Mouse (Mus musculus) olfactory bulb, adult 2 months (tissue): ENCODE measurements around the gene Dusp22. TPM values are rescaled to one million over a fixed set of nuclear protein-coding genes. Genes with fewer than 3 reads are reported as not detected.

Source experiments
- H3K27ac ChIP-seq: fragments of 200-500 bp; 2 replicates; pipeline ENCODE4 v1.5.1; 2012; ENCODE audit warnings: low read depth, low read length; ENCODE audit not compliant: insufficient read depth
- H3K4me1 ChIP-seq: fragments of 200-500 bp; 2 replicates; pipeline ENCODE4 v1.6.1; 2012; ENCODE audit warnings: low read length; ENCODE audit not compliant: control insufficient read depth, insufficient read depth
- H3K4me3 ChIP-seq: fragments of 200-500 bp; 2 replicates; pipeline ENCODE4 v1.5.1; 2012; ENCODE audit warnings: mild to moderate bottlenecking, low read depth, low read length, moderate library complexity; ENCODE audit not compliant: insufficient read depth
- CTCF ChIP-seq: fragments of 200-500 bp; IDR thresholded peaks from 2 replicates; pipeline ENCODE4 v1.5.1; 2012; ENCODE audit warnings: low read depth, mild to moderate bottlenecking, low read length, moderate library complexity; ENCODE audit not compliant: insufficient read depth
- POLR2A ChIP-seq: fragments of 200-500 bp; IDR thresholded peaks from 2 replicates; pipeline ENCODE4 v1.6.1; 2012; ENCODE audit warnings: mild to moderate bottlenecking, low read depth, low read length, moderate library complexity; ENCODE audit not compliant: insufficient read depth
- WGBS: fragments of 180-500 bp; shearing (Covaris S2); methylation state at CpG from one replicate; pipeline ENCODE4 v1.1.7; 2018; 5-methylcytosine and 5-hydroxymethylcytosine counted together
- polyA plus RNA-seq: library from polyadenylated mRNA; stranded (reverse); fragments of >200 nt; gene quantifications from 2 replicates; pipeline ENCODE4 v1.2.4, GENCODE M21; 2012; ENCODE audit warnings: low replicate concordance; ENCODE audit not compliant: missing spikeins, insufficient read depth, insufficient read length

Dusp22 gene
- polyA plus RNA-seq = not detected in 2 replicates

GRCm38 (mm10) chr13:30659613-30660505 lies at the start of gene Dusp22:
TSS of gene Dusp22 (plus strand) at chr13:30659999.
- peak within 1 kb of the TSS; percentile 89 for H3K4me3 ChIP-seq
- H3K4me1 ChIP-seq = peaks cover 9% of the 10 kb centered on the region
- peak within 1 kb of the TSS; percentile 89 for H3K27ac ChIP-seq
- TF ChIP-seq CTCF (no peak), POLR2A (peak; percentile 69; the same call in 1 of the 2 replicates)
- under 1% methylated on average over 74 of the region's 74 CpGs for WGBS

DNA sequence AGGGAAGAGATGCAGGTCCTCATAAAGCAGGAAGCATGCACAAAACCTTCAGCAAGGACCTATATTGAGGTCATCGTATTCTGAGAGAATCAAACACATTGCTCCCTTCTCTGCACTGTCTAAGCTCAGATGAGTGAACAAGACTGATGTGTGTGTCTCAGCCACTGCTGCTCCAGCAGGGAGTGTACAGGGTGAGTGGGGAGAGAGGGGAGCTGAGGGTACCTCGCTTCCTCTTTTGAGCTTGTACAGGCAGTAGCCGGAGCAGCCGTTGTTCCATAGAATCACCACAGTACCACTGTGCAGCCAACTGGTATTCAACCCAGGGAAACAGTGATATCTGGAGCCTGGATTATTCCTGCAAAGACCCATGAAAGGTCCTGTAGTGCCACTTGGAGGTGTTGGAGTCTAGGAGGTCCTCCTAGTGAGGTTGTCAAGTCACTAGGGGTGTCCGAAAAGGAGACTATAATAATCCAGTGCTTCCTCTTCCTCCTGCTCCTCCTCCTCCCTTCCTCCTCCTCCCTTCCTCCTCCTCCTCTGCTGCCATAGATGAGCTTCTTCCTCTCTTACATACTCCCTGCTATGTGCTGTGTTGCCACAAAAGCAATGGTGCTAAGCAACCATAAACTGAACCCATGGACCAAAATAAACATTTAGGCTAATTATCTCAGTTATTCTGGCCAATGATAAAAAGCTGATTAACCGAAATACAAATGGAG lies 47.6 kb upstream of the Dusp22 start:
- Histone ChIP-seq H3K4me3 (no peak overlapping the region), H3K27ac (no peak overlapping the region), H3K4me1 (no peaks in the 10 kb centered on the region)
- TF ChIP-seq CTCF = no peak
- TF ChIP-seq POLR2A = no peak
- 83% methylated on average over 6 of the region's 6 CpGs for WGBS

- Histone ChIP-seq H3K4me3 (no peak overlapping the region), H3K4me1 (no peaks in the 10 kb centered on the region), H3K27ac (no peak overlapping the region)
- 57% methylated on average over 3 of the region's 3 CpGs for WGBS
- TF ChIP-seq CTCF = no peak
- no peak for TF ChIP-seq POLR2A
Observed at GRCm38 (mm10) chr13:30619684-30620083, 40.1 kb upstream of the Dusp22 start.

DNA sequence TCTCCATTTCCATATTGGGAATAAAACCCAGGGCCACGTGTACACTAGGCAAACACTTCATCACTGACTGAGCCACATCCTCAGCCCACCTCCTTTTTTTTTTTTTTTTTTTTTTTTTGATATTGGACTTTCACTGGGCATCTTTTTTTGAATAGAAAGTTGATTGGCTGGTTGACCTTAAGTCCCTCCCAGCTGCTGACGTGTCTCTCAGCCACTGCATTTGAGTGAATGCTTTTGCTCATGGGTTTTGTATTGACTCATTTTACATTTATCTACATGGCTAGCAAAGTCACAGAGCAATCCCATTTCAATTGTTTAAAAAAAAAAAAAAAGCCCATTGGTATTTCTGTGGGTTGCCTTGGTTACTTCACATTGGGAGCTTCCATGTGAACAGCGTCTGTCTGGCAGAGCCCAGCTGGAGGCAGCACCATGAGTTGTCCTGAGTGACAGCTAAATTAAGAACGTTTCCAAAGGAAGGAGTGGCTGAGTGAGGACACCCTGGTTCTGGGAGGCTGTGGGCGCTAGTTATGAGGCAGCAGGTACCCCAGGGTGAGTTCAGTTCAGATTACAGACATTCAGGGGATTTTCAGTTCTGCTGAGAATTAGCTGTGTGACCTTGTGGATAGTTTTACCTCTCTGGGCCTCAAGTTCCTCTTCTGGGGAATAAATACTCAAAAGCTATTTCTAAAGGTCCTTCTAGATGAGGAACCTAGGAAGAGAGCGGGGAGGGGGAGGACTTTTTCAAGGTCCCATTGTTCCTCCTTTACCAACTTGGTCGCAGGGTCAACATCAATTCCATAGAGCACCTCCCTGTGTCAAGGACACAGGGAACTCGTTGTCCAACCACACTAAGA lies 31.4 kb upstream of the Dusp22 start:
- 48% methylated on average over 8 of the region's 8 CpGs for WGBS
- TF ChIP-seq POLR2A = no peak
- TF ChIP-seq CTCF = no peak

DNA sequence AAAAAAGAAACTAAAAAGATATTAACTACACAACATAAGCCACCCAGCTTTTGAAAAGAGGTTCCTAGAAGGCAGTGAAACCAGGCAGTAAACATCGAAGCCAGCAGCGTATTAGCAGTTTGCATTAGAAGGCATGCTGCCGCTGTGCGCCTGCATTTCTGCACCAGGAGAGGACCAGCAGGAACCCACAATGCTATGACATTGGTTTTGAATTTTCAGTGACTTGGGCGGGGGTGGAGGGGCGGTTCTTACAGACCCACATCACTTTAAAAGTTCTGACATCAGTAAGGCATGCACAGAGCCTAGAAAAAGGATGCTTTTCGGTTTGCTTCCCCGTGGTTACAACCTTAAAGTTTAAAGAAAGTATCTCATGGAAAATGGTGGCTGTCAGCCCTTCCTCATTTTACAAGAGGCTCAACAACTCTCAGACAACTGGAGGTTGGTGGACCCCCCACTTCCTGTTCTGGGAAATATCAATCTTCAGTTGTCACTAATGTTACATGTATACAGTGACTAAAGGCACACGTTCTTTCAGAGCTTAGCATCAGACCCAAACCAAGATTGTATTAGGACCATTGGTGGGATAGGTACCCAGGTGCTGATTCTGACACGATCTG lies 29.9 kb upstream of the Dusp22 start:
- H3K4me3 ChIP-seq = no peak overlapping the region
- TF ChIP-seq CTCF = no peak
- TF ChIP-seq POLR2A = no peak
- H3K4me1 ChIP-seq = 0 out of 2 replicates have a peak, but pooled peaks cover 2% of the 10 kb centered on the region
- H3K27ac ChIP-seq = no peak overlapping the region
- 89% methylated on average over 10 of the region's 10 CpGs for WGBS

More for the DNA sequence above, 31.4 kb upstream of the Dusp22 start:
- Histone ChIP-seq H3K4me3 (no peak overlapping the region), H3K27ac (no peak overlapping the region), H3K4me1 (0 out of 2 replicates have a peak, but pooled peaks cover 2% of the 10 kb centered on the region)

DNA sequence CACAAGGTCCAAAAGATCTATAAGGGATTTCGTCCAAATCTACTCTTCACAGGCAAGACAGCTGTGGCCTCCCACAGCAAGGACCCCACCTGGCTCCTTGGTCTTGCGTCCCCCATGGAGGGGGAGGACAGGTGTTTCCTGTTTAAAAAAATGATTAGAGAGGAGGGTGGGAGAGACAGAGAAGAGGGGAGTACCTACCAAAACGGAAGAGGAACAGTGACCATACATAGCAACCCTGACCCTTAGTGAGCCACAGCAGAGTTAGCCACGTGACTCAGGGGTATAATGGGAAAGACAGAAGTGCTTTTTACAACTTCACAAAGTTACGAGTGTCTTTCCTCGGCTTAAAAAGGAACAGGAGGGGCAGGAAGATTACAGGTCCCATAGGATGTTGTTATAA lies 26.8 kb upstream of the Dusp22 start:
- TF ChIP-seq POLR2A (no peak), CTCF (no peak)
- H3K4me3 ChIP-seq = no peak overlapping the region
- no peaks in the 10 kb centered on the region for H3K4me1 ChIP-seq
- 82% methylated on average over 6 of the region's 6 CpGs for WGBS
- H3K27ac ChIP-seq = no peak overlapping the region

- no peak for TF ChIP-seq POLR2A
- TF ChIP-seq CTCF = no peak
- Histone ChIP-seq H3K27ac (no peak overlapping the region), H3K4me3 (no peak overlapping the region), H3K4me1 (no peaks in the 10 kb centered on the region)
- WGBS = 86% methylated on average over 4 of the region's 4 CpGs
Observed at GRCm38 (mm10) chr13:30636453-30636852, 23.3 kb upstream of the Dusp22 start.
